Mouse (Mus musculus): ENCODE data around the gene Prkd1.
A peak's percentile ranks its signal among the peaks of the same experiment; 100 is the strongest.

Gene Prkd1

GRCm38 (mm10) chr12:50430129-50430703 is 218.7 kb downstream of the Prkd1 start:
- no peak for DNase-seq (ENCODE audit: low spot score in 2 of 2)

- peak; percentile 67 to 69 for DNase-seq (ENCODE audit: low spot score in 2 of 2)
Observed at GRCm38 (mm10) chr12:50352404-50352803, 296.5 kb downstream of the Prkd1 start.

DNA sequence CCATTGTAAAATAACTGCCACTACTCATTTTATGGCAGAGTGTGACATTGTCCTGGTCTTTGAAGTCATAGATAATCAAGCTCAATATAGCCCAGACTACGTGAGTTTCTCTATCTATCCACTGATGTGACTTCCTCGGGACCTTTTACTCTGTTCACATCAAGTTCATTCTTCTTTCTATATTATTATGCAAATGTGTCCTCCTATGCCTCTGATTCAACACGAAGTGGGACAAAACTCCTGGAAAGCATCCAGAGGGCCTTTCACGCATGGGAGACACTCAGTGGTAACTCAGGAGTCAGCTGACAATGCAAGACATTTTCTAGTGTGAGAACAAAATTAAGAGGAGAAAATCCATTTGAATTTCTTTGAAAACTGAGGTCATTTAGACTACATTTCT is 315.7 kb downstream of the Prkd1 start:
- DNase-seq (ENCODE audit: low spot score in 2 of 2), result no peak

- peak in 1 of 2 experiments; percentile 26 for DNase-seq (ENCODE audit: low spot score in 2 of 2)
Observed at GRCm38 (mm10) chr12:50314634-50315033, 334.3 kb downstream of the Prkd1 start.

DNA sequence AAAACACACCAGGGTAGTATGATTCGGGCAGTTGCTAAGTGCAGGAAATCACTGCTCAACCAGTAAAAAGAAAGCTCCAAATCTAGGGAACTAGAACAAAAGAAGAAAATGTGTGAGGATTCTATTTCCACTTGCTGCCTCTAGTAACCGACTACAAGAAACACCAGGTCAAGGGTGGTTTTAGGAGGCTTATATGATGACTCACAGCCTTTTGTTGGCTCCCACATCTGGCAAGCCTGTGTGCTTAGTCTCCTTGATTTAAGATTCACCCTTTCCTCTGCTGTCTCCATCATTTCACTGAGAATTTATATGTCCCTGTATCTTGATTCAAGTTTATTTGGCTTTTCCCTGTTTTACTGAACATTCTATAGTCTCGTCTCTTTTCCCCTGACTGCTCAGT is 339.6 kb downstream of the Prkd1 start:
- no peak for DNase-seq (ENCODE audit: low spot score in 2 of 2)

GRCm38 (mm10) chr12:50301334-50301733 is 347.6 kb downstream of the Prkd1 start:
- DNase-seq (ENCODE audit: low spot score in 2 of 2), result peak; percentile 48 to 56

DNA sequence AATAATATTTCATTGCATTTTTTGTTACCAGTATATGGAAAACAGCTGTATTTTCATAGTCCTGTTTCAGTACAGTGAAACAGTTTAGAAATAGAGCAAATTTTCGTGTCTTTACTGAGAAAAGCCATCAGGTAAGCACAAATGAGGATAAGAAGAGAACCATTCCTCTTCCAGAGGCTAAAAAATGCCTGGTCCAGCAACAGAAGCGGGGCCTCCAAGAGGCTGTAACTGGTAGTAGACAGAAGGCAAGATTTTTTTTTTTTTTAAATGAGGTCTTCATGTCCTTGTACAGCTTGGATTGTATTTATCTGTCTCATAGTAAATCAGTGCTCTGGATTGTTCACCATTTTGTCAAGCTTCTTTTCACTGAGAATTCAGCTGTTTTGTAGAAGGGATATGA is 352.8 kb downstream of the Prkd1 start:
- no peak for DNase-seq (ENCODE audit: low spot score in 2 of 2)

GRCm38 (mm10) chr12:50295549-50295948 is 353.3 kb downstream of the Prkd1 start:
- no peak for DNase-seq (ENCODE audit: low spot score in 2 of 2)

DNA sequence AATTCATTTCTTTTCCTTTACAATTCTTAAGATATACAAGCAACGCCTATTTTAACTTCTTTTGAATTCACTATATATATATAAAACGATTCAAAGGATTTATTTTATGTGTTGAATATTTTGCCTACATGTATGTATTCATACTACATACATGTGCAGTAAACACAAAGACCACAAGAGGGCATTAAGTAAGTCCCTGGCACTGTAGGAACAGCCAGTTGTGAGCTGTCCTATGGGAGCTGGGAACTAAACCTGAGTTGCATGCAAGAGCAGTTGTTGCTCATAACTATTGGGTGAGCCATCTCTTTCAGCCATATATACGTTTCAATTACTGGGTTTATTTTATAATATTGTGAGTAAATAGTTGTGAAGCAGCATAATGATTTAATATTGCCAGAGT is 356.1 kb downstream of the Prkd1 start:
- DNase-seq (ENCODE audit: low spot score in 2 of 2), result no peak
